Mouse (Mus musculus) layer of hippocampus, adult 8-10 months (tissue): Measurements from ENCODE around the gene Cd34. TPM values are rescaled to one million over a fixed set of nuclear protein-coding genes. Genes with fewer than 3 reads are reported as not detected.
A peak's percentile ranks its signal among the peaks of the same experiment; 100 is the strongest.

Source experiments
- DNase-seq, 2 experiments: peaks; one replicate each; pipeline ENCODE4 v3.0.0; 2022; ENCODE audit warnings: low spot score in 2 of 2
- total RNA-seq, 4 experiments: library from RNA; stranded (reverse); gene quantifications; 2 replicates each; pipeline ENCODE4 v1.2.4; 2022

Cd34 gene
- total RNA-seq, result 10 to 100 TPM; 32.2 to 56.7 (median 45.5) TPM

- DNase-seq, result peak in 1 of 2 experiments; percentile 29
Observed at GRCm38 (mm10) chr1:194938715-194939114, at the start of gene Cd34. Gene Cd34 (plus strand): TSS chr1:194938819.

DNA sequence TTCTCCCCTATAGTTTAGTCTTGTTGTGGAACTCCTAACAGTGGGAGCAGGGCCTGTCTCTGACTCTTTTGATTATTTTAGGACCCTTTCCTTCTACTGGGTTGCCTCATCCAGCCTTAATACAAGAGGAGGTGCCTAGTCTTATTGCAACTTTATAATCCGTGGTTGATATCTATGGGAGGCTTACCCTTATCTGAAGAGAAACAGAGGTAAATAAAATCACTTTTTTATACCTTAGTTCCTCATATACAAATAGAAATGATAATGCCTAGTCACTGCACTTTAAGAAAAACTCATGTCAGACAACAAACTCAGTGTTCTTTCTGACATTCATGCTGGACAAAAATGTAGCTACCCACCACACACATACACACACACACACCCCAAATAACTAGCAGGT is 44.1 kb upstream of the Cd34 start:
- DNase-seq, result no peak

DNA sequence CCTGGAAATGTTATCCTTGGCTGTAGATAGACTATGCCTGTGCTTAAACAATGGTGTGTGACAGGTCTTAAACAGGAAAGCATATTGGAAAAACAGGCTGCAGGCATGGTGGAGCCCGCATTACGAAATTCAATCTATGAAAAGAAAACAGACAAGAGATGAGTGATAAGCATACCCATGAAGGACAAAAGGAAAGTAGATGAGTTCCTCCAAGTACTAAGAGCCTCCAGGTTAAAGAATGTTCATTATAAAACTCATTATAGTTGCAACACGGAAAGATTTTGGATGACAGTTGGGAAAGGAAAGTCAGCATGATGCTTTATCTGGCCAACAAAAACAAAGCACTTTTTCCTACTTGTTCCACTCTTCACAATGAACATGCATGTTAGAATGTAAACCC is 43.3 kb upstream of the Cd34 start:
- no peak for DNase-seq

GRCm38 (mm10) chr1:194901075-194901474 is 37.5 kb upstream of the Cd34 start:
- no peak for DNase-seq

DNA sequence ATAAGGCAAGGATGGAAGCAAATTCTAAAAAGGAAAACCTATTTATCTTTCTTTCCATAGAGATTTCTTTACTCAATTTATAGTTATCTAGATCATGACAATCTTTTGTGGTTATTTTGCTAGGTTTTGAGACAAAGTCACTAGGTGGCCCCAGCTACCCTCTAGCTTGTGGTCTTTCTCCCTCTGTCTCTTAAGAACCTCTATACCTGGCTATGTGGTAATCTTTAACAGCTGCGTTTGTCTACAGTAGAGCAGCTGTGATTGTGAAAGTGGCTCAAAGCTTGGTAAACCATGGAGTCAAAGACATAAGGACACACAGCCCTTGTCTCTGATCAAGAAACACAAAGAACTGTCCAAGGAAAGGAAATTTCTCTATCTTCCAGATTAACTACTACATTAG is 36.8 kb upstream of the Cd34 start:
- DNase-seq, result no peak

- DNase-seq, result no peak
Observed at GRCm38 (mm10) chr1:194908956-194909355, 29.7 kb upstream of the Cd34 start.

- DNase-seq, result no peak
Observed at GRCm38 (mm10) chr1:194925753-194926350, 12.8 kb upstream of the Cd34 start.

DNA sequence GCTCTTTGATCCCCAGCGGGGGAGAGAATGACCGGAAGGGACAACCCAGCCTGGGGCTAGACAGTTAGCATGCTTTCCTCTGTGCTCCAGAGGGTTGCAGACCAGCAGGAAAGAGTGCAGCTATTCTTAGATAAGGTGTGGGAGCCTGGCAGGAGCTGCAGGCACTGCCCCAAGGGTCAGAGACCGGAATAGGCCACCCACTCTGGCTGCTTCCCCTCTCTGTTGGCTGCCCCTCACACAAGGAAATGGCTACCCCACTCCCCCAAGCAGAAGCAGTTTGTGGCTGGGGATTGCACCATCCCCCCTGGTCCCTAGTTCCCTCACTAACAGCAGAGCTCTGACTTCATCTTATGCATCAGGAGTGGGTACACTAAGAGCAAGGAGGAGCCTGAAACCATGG is 10.7 kb upstream of the Cd34 start:
- DNase-seq, result no peak

- no peak for DNase-seq
Observed at GRCm38 (mm10) chr1:194929275-194929971, 9.2 kb upstream of the Cd34 start.

GRCm38 (mm10) chr1:194929972-194930355 is 8.7 kb upstream of the Cd34 start:
- no peak for DNase-seq

- no peak for DNase-seq
Observed at GRCm38 (mm10) chr1:194930706-194931105, 7.9 kb upstream of the Cd34 start.

DNA sequence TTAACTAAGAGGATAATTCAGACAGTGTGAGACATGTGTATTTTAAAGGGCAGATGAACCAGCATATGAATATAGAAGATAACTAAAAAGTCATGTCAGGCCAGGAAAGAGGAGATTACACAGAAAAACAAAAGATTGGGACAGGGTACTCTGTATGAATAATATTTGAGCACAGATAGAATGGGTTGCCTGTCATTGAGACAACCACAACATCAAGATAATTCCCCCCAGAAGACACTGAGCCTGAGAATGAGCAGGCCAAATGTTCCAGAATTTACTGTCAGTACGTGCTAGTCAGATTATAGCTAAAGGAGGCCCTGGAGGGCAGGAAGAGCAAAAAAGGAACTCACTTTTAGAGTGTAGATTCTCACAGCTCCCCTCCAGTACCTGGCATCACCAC is 3.3 kb upstream of the Cd34 start:
- no peak for DNase-seq

- no peak for DNase-seq
Observed at GRCm38 (mm10) chr1:194941528-194941927, 2.9 kb downstream of the Cd34 start.

DNA sequence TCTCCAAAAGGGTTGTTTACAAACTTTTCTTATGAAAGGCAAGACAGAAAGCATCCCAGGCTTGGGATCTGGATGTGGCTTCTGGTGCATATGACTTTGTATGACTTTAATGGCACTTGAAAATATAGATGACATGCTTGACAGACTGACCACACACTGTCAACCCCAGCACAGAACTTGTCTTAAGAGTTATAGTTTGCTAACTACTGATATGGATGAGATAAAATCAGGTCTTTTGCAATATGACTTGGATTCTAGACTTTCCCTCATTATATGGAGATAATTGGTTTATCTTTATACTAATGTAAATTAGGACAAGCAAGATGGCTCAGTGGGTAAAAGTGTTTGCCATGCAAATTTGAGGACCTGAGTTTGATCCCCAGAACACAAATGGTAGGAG is 4.3 kb downstream of the Cd34 start:
- DNase-seq, result no peak

DNA sequence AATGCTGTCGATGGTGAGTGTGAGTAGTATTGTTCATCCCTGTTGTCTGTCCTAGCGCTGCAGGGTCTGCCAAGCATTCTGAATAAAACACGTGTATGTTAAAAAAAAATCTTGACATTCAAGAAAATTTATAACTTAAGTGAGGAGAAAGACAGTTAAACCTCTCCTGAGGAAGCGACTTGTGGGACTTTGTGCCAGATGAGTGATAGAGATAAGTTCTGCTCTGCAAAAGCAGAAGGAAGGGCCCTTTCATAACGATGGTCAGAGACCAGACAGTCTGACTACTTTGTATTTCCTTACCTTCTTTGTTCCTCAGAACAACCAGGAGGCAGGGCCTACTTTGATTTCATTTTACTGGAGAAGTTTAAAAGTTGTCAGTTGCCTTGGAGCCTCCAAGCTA is 4.9 kb downstream of the Cd34 start:
- no peak for DNase-seq

DNA sequence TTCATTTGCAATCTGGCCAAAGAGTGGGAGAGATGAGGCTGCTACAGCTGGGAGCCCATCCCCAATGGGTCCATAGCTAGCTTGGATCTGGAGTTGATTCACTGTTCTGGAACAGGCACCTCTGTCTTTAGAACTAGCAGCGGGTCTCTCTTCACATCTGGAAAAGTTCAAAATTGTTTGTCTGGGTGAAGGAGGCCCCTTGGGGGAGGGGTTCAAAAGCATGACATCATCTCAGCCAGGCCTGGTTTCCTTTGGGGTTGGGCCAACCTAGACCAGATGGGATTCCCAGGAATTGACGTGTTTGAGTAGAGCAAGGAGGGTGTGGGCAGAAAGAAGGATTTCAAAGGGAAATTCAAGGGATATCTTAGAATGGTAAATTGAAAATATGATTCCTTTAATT is 6.8 kb downstream of the Cd34 start:
- no peak for DNase-seq

GRCm38 (mm10) chr1:194946467-194946866 is 7.8 kb downstream of the Cd34 start:
- no peak for DNase-seq

DNA sequence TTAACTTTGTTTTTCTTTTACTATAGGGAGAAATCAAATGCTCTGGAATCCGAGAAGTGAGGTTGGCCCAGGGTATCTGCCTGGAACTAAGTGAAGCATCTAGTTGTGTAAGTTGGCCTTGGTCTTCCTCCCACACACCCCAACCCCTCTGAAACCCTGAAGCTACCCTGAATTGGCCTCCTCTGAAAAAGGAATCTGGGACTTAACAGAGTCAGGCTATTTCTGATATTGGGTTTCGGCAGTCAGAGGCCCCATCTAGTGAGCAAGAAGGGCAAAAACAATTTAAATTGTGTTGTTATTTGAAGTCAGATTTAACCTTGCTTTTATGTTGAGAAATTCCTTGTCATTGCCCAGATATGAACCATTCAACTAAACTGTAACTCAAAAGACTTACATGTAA is 12.3 kb downstream of the Cd34 start:
- no peak for DNase-seq

GRCm38 (mm10) chr1:194952891-194953290 is 14.3 kb downstream of the Cd34 start:
- DNase-seq, result no peak

- DNase-seq, result no peak
Observed at GRCm38 (mm10) chr1:194954694-194955093, 16.1 kb downstream of the Cd34 start.

GRCm38 (mm10) chr1:194955749-194956148 is 17.1 kb downstream of the Cd34 start:
- no peak for DNase-seq

DNA sequence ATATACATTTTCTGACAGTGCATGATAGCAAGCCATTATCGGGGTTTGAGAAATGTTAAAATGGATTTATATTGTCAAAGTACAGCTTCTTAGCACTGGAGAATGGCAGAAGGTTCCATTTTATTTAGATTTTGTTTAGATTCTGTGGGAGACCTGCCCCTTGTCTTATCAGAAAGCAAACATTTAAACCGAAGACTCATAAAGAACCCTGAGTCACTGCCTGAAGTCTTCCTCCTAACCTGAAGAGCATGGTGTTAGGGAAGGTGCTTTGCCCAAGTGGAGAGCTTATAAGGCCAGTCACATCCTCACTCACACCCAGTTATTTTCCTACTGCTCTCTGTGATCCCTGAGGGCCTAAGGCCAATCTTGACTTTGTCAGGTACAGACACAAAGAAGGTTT is 18.4 kb downstream of the Cd34 start:
- no peak for DNase-seq

DNA sequence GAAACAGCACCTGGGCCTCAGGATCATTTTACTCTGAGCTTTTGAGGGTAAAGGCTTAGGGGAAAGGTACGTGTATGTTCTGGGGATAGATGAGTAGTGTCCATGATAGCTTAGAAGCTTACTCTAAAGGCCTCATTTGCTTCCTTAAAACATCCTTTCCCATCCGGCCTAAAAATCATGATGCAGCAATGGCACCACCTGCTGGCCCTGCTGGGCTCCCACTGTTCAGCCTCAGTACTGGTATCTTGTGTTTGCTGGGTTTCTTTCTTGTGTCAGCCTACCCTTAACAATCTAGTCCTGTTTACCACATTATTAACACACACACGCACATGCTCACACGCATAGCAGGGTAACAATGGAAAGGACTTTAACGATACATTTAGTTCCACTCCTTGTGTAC is 23.6 kb downstream of the Cd34 start:
- DNase-seq, result peak; percentile 65 to 82
